Mouse (Mus musculus): Measurements from ENCODE around the gene Serpina16.
"Not testable (repeated sequence)": the region's sequence is repeated elsewhere in the genome, so short reads cannot be mapped to it uniquely, and the experiment has no call there.

Serpina16 gene

DNA sequence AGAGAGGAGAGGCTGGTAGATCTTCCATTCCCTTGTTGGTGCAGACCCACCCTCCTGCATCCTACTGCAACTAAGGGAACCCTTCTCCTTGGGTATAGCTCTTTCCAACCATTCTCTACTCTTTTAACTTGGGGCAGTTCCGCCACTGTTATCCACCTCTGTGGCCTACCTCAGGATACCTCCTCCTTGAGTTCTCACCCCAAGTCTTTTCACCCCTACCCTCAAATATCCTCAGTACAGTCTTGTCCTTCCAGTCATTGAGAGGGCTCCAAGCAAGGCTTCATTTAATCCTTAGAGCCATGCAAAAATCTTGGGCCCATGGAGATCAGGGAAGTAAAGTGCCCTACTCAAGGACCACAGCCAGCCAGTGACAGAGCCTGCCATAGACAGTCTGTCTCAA lies at the start of gene Serpina16:
Gene Serpina16 (minus strand): TSS at position 101 of the 400 bp plus-strand sequence.
- DNase-seq: no peak

DNA sequence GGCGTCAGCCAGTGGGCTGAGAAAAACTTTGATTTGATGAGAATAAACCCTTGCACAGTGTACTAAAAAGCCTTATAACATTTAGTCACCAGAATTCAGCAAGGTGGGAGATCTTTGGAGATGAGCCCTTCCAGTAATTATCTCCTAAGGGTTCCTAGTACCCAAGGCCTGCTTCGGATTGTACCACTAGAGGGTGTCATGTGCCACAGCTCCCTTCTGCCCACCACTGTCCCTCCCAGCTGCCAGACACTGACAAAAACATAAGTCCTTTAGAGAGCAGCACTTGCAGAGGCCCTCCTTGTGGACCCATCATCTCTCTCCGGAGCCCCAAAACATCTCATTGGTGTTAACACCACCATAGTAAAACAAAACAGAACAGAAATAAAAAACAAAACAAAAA lies 35.6 kb upstream of the Serpina16 start:
- DNase-seq: no peak

DNA sequence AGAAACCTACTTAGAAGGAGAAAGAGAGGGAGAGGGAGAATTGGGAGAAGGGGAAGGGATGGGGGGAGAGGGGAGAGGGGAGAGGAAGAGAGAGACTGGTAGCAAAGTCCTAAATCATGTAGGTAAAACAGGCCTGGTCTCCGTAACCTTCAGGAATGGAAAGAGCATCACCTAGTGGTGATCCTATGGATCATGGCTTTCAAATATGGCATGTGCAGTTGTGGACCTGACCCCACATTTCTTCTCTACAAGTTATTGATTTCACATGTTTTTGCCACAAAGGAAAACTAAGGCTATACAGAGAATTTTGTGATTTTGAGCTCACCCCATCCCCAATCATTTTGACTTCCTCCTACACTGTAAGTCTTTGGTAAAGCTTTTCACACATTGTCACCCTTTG lies 34.5 kb upstream of the Serpina16 start:
- no peak for DNase-seq

GRCm38 (mm10) chr12:103706113-103706512 lies 30.2 kb upstream of the Serpina16 start:
- no peak for DNase-seq

DNA sequence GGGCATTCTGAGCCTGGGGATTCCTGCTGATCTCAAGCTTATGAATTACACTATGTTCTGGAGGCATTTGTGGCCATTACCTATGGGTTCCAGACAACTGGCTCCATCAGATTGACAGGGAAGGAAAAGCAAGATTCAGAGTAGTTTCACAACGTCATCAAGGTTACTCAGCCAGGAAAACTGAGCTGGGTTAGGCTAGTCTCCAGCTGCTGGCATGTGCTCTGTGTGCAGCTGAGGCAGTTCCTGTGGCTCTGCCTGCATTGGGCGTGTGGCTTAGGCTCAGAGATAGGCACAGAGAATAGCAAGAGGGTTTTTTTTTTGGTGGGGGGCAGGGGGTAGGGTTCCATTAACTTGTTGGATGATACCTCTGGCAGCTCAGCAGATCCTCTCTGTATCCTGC lies 29.6 kb upstream of the Serpina16 start:
- no peak for DNase-seq

- no peak for DNase-seq
Observed at GRCm38 (mm10) chr12:103700144-103700750, 24.3 kb upstream of the Serpina16 start.

GRCm38 (mm10) chr12:103695429-103695828 lies 19.5 kb upstream of the Serpina16 start, which contains the start of gene Serpina1f:
TSS of gene Serpina1f (minus strand) at chr12:103695529.
- DNase-seq: no peak

DNA sequence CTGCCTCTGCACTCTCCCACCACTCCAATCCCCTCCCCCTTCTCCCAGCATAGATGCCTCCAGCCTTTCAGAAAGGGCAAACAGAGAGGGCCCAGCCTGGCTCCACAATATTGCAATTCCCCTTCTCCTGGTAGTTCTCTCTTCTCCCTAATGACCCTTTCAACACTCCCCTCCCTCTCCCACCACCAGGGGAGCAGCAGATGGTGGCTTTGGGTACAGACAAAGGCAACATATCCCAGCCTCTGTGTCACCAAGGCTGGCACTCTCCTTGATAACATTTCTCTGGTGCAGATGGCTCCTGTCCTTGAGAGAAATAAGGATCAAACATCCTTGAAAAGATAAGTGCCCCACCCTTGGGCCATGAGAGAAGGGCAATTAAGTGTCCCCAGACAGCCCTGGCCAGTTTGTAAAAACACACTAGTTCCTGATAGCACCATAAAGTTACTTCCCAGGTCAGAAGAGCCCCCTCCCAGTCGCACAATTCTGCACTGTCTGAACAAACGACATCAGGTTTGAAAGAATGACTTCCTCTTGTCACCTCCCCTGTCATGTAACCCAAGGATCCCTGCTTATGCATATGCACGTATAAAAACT lies 12.4 kb upstream of the Serpina16 start:
- DNase-seq: no peak

- no peak for DNase-seq
Observed at GRCm38 (mm10) chr12:103687021-103687420, 11.1 kb upstream of the Serpina16 start.

DNA sequence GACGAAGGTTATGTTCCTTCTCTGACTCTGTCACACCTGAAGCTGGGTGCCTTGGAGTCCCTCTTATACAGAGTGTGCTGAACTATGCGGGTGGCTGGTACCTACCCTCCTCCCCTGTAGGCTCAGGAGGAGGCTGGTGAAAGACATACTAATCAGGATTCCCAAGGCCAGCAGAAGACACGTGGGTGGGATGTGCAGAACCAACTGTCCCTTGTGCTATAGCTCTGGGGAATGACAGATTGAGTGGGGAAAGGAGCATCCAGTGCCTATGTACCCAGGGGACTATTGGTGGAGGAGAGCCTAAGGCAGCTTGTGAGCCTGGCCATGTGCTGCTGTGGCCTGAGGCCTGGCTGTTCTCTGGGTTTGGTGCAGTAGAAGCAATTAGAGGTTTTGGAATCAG lies 10.1 kb upstream of the Serpina16 start:
- no peak for DNase-seq

DNA sequence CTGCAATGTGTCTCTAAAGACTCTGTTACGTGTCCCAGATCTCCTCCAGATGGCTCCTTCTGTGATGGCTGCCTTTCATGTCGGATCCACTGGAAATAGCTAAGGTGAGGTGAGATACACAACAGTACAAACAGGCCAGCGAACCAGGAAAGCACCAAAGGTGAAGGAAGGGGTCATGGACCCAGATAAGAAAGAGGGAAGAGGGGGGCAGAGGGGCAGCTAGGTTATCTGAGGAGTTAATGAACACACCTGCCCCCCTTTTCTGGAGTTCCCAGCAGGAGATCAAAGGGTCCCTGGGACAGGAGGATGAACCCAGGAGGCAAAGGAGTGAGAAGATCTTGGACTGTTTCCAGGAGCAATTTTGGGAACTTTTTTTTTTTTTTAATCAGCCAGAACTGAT lies 9.4 kb upstream of the Serpina16 start:
- no peak for DNase-seq

DNA sequence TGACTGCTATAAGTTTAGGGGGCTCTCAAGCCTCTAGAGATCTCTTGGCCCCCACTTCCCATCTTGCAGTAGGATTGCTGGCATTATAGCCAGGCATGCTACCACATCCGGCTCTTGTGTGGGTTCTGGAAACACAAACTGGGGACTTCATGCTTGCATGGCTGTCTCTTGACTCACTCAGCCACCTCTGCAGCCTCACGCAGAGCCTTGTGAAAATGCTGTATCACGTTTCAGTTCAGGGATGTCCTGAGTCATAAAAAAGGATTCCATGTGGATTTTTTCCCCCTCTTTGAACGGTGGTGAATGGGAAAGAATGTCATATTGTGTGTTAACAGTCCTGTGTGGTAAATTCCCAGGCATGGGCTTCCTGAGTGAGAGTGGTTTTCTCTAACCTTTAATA lies 7.8 kb upstream of the Serpina16 start:
- DNase-seq: no peak

GRCm38 (mm10) chr12:103681739-103682138 lies 5.8 kb upstream of the Serpina16 start:
- no peak for DNase-seq

DNA sequence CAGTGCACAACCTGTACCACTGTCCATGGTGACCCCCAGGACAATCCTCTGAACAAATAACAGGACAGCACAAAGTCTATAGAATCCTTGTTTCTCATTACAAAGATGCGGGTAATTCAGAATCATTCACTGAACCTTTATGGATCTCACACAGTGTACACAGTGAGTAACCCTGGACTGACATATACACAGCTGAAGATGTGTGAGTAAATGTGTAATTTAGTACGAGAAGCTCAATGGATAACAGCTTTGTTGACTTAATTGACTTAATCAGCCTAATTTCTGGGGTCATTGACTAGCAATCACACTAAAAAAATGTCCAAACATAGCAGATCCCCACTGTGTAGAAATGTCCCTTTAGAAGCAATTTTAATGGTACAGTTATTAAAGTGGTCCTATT lies 5.2 kb upstream of the Serpina16 start:
- DNase-seq: no peak

- DNase-seq: not testable (repeated sequence)
Observed at GRCm38 (mm10) chr12:103679853-103680252, 3.9 kb upstream of the Serpina16 start.

DNA sequence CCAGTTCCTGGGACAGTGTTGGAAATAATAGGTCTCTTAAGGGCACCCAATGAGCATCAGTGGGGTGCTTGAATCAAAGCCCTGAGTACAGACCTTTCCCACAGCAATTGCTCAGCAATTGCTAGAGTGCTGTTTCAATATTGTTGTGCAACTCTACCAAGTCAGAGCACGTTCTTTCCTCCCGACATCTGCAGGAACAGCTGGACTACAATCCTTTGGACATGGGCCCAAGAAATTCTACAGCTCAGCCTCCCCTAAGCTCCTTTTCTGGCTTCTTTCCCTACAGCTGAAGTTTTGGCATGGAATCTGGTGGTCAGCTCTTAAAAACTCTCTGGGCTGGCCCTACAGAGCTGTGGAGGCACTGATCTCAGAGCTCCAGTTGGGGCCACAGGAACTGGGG lies 2.8 kb downstream of the Serpina16 start:
- DNase-seq: no peak

DNA sequence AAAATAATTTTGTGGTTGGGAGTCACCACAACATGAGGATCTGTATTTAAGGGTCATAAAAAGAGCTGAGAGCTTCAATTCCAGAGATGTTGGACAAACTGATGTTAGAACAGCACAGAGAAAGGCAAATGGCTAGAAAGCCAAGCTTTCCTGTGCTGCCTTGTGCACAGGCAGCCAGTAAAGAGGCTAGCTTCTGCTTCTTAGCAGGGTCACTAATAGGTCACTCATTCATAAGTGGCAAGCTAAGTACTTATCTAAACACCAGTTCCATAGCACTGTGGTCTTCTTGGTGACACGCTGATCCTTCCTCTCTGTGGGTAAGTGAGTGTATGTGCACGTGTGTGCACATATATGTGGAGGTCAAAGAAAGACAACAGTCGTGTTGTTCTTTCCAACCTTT lies 4.5 kb downstream of the Serpina16 start:
- DNase-seq: no peak

- DNase-seq: no peak
Observed at GRCm38 (mm10) chr12:103670964-103671363, 5.0 kb downstream of the Serpina16 start.

- DNase-seq: no peak
Observed at GRCm38 (mm10) chr12:103670344-103670743, 5.6 kb downstream of the Serpina16 start.

DNA sequence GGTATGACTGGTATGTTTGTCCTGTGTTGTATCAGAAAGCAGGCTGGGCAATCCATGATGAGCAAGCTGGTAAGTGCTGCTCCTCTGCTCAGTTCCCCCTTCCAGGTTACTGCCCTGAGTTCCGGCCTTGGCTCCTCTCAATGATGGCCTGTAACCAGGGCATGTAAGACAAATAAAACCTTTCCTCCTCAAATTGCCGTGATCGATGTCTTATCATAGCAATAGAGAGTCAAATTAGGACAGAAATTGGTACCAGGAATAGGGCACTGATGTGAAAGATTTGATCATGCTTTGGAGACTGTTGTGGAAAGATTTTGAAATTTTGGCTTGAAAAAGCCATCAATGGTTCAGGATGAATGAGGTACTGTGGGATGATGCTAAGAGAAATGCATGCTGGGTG lies 10.7 kb downstream of the Serpina16 start:
- DNase-seq: no peak

GRCm38 (mm10) chr12:103662053-103662452 lies 13.9 kb downstream of the Serpina16 start:
- not testable (repeated sequence) for DNase-seq

- no peak for DNase-seq
Observed at GRCm38 (mm10) chr12:103660076-103660475, 15.9 kb downstream of the Serpina16 start.

GRCm38 (mm10) chr12:103659171-103659570 lies 16.8 kb downstream of the Serpina16 start:
- no peak for DNase-seq

GRCm38 (mm10) chr12:103657991-103658390 lies 17.9 kb downstream of the Serpina16 start:
- no peak for DNase-seq

Measured in B cell, adult 2 months (primary cell).